Mouse (Mus musculus): ENCODE results near the gene Pcsk5.
"Not testable (repeated sequence)": the region's sequence is repeated elsewhere in the genome, so short reads cannot be mapped to it uniquely, and the experiment has no call there.

Gene Pcsk5

DNA sequence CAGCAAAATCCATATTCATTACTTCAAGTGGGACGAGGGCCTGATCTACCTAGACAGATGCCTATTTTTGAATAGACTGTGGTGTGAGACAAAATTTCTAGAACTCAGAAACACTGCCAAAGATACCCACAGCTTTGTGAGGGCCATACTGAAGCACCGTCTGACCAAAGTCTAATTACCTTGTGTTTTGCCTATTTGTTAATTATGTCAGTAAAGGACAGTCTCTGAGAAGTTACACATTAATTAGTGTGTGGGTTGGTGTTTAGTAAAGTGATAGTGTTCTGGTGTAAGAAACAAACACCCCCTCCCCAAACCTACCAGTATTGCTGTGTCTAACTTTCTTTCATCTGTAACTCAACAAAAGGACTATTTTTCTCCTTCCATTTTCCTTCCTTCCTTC is 266.5 kb downstream of the Pcsk5 start:
- DNase-seq, result no peak

- no peak for DNase-seq
These were observed 270.2 kb downstream of the Pcsk5 start for GRCm38 (mm10) chr19:17567264-17567663.

GRCm38 (mm10) chr19:17566097-17566496 is 271.3 kb downstream of the Pcsk5 start:
- DNase-seq, result no peak

- no peak for DNase-seq
These were observed 278.7 kb downstream of the Pcsk5 start for GRCm38 (mm10) chr19:17558764-17559163.

DNA sequence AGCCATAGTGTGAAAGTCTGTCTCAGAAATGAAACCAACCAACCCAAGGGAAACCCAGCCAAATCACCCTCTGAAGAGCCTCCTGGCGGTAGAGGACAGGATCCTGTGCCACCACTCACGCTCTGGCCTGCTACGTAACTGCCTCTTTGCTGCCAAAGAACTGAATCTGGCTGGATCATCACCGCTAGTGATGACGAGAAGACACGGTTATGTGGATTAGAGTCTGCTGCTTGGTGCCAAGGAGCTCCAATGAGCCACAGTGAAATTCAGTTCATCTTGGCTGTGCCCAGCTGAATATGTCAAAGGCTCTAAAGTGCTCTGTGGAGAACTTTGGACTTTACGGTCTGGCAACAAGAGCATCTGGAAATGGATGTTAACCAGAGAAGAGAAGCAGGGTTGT is 282.3 kb downstream of the Pcsk5 start:
- DNase-seq, result peak; percentile 43 to 79

DNA sequence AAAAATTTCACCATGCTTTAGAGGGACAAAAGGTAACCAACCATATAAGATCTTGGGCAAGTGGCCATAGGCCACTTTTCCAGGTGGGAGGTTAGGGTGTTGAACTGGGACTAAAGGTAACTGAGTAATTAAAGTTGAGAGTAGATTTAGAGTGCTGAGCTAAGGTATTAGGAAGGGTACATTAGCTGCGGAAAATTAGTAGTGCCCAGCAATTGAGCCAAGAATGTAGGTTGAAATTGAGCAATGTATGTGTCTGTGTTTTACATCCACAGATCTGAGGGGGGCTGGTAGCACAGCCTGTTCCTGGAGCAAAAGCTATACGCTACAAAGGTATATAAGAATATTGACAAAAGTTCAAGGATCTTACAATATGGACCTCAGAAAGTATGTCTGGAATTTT is 282.9 kb downstream of the Pcsk5 start:
- no peak for DNase-seq

GRCm38 (mm10) chr19:17553396-17554100 is 283.9 kb downstream of the Pcsk5 start:
- DNase-seq, result no peak

DNA sequence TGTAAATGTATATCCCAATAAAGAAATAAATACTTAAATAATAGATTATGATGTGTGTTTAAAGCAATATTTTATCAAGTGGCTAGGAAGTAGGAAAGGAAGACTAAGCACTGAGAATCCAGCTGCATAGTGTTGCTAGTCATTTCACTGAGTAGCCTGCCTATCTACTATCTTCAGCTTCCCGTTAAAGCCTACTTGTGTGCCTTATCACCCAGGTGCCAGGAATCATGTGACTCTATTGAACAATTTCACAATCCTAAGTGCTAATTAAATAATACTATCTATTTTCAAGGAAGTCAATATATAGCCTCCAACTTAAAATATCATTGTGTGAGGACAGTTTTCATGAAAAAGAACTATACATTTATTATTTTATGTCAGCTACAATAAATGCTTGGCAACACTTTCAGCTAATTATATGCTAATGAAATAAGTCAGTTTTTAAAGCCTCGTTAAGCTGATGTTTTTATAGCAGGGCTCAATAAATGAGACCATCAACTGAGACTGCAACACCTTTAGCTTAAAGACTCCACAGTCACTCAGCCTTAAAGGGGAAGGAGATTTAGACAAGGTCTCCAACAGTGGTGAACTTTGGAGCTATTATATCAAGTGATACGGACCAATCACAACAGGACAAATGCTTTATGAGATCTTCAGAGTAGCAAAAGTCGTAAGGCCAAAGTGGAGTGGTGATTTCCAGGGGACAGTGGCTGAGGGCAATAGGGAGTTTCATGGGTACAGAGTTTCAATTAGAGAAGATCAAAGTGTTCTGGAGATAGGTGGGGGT is 308.5 kb downstream of the Pcsk5 start:
- DNase-seq, result no peak

DNA sequence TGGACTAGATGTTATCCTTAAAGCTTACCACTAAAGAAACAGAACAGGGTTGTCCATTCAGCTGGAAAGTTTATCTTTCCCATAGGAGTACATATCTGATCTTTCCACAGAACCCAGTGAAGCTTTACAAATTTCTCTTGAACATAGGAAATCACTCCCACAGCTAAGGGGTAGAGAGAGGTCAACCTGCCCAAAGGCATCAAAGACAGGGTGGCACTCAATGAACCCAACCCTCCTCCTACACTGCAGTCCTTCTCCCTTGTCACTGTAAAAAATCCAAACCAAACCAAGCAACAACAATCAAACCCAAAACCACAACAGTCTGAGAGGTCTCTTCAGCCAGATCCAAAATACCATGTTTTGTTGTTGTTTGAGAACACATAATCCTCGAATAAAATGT is 311.9 kb downstream of the Pcsk5 start:
- no peak for DNase-seq

GRCm38 (mm10) chr19:17514456-17514855 is 323.0 kb downstream of the Pcsk5 start:
- no peak for DNase-seq

- DNase-seq, result no peak
These were observed 326.1 kb downstream of the Pcsk5 start for GRCm38 (mm10) chr19:17511283-17511682.

DNA sequence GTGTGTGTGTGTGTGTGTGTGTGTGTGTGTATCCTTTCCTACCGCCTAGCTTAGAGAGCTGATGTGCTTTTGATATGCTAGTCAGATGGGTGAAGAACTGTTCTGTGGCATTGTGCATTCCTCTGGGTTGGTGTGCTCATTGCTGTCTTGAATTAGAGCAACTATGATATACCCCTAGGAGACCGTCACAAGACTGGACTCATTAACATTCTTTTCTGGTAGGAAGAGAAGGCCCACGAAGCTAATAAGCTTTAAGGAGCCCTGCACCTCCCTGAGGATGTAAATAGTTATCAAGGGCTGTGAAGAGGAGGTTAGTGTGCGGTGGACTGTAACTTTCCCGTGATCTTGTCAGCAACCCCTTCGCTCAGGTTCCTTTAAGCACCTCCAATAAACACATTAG is 333.2 kb downstream of the Pcsk5 start:
- DNase-seq, result no peak

DNA sequence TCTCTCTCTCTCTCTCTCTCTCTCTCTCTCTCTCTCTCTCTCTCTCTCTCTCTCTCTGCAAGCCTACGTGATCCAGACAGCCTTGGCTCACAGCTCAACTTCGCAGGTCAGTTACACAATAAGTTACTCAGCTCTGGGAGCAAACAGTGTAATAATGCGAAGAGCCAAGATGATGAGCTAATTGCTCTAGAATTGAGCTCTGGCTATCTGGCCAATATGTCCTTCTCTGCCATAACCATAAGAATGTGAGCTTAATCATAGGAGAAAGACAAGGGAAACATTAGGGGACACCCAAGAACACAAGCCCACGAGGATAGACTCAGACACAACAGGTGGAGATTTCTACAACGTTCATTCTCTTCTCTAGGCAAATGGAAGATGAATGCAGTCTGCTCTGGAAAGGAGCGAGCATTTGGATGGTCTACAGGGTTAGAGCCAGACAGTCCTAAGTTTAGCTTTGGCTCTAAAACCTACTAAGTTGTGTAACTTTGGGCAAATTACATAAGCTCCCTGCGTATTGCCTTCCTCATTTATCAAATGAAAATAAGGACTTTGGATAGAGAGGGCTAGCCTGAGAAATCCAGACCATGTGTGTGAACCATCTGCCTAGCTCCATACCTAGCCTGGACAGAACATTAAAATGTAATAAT is 338.7 kb downstream of the Pcsk5 start:
- DNase-seq, result no peak

GRCm38 (mm10) chr19:17496131-17496530 is 341.3 kb downstream of the Pcsk5 start:
- no peak for DNase-seq

GRCm38 (mm10) chr19:17491822-17492544 is 345.4 kb downstream of the Pcsk5 start:
- DNase-seq, result no peak

GRCm38 (mm10) chr19:17491322-17491721 is 346.1 kb downstream of the Pcsk5 start:
- peak; percentile 34 to 55 for DNase-seq

DNA sequence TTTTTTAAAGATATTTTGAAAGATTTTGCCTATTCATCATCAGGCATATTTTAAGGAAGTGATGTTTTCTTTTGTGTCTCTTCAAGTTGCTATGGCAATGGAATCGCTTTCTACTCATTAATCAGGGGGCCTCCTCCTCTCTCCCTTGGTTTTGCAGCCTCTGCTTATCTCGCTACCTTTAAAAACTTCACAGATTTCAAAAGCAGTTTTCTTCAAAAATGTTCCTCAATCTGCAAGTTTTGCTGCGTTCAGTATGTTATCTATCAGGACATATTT is 347.6 kb downstream of the Pcsk5 start:
- DNase-seq, result no peak

GRCm38 (mm10) chr19:17489041-17489865 is 348.2 kb downstream of the Pcsk5 start:
- no peak for DNase-seq

GRCm38 (mm10) chr19:17482126-17482790 is 355.2 kb downstream of the Pcsk5 start:
- DNase-seq, result no peak

DNA sequence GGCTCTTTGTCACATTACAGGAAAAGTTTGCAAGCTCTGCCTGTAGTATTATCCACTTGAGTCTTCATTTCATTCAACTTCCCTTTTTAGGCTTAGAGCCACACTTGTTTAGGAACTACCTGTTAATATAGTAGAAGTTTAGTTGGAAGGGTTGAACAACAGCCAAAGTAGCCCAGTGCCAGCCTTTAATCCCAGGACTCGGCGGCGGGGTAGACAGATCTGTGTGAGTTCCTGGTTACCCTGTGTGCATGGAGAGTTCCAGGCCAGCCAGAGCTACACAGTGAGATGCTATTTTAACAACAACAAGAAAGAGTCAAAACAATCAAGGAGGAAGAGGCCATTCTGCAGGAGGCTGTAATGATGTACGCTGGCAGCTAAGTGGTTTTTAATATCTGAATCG is 358.0 kb downstream of the Pcsk5 start:
- DNase-seq, result peak; percentile 67

DNA sequence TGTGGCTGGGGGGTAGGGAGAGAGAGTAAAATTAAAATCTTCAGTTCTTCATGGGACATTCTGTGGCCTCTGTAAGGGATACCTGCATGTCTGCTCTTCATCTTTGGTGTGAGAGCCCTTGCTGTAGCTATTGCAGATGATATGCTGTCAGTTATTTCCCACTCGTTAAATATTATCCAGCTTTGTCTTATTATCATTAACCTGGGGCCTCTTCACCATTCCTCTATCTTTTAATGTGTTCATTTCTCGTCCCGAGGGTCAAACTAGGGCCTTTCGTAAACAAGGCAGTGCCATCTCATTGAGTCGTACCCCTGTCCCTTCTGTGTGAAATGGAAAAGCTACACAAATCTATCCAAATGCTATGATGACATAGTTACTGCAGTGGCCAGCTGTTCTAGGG is 361.4 kb downstream of the Pcsk5 start:
- DNase-seq, result no peak

DNA sequence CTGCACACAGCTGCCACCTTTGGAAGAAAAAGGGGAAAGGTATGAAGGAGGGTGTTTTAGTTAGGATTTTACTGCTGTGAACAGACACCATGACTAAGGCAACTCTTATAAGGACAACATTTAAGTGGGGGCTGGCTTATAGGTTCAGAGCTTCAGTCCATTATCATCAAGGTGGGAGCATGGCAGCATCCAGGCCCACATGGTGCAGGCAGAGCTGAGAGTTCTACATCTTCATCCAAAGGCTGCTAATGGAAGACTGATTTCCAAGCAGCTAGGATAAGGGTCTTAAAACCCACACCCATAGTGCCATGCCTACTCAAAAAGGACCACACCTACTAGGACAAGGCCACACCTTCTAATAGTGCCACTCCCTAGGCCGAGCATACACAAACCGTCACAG is 364.3 kb downstream of the Pcsk5 start:
- not testable (repeated sequence) for DNase-seq
